Comparison of ENCODE assay signal across 22 mouse cellular contexts in genomic region chr13:81979289-81979688, GRCm38 (mm10).
DNase-seq lines count a peak whose midpoint lies in the region; ATAC-seq lines count a peak whose summit lies in the region.
"Had no signal": no experiment of that assay in that cellular context is flagged by ENCODE, and none has a peak within 500 bp of the region (broad histone marks: within the 10 kb centered on the region; RNA-seq: fewer than 3 reads in every experiment).

No protein-coding gene starts in this region.

- no peak for ATAC-seq in embryonic facial prominence, embryonic 14.5 days (ENCODE audit: low read depth)
- ATAC-seq in midbrain, embryonic 12.5 days (ENCODE audit: low FRiP score, low read depth): peak; percentile 67; the same call in 1 of the 2 replicates
- ATAC-seq in midbrain, embryonic 13.5 days: no peak
- ATAC-seq in forebrain, embryonic 12.5 days (ENCODE audit: low FRiP score): no peak
- ATAC-seq: activated CD4-positive, CD25-positive, alpha-beta regulatory T cell, adult 4 months; CD4-positive, CD25-positive, alpha-beta regulatory T cell, adult 4 months; forebrain, embryonic 14.5 days; forebrain, embryonic 16.5 days; Patski had no signal

- H3K4me2 ChIP-seq in embryonic facial prominence, embryonic 14.5 days (ENCODE audit: low read depth, low read length): no peak overlapping the region
- H3K4me2 ChIP-seq in midbrain, embryonic 12.5 days (replicated peaks): no peak overlapping the region
- H3K4me2 ChIP-seq in midbrain, embryonic 13.5 days (replicated peaks): no peak overlapping the region
- no peak overlapping the region for H3K4me2 ChIP-seq in forebrain, embryonic 12.5 days
- H3K4me2 ChIP-seq: embryonic facial prominence, embryonic 13.5 days had no signal

- H3K9ac ChIP-seq in embryonic facial prominence, embryonic 14.5 days (ENCODE audit: low read depth, low read length): no peak overlapping the region
- H3K9ac ChIP-seq in midbrain, embryonic 12.5 days (replicated peaks): no peak overlapping the region
- no peak overlapping the region for H3K9ac ChIP-seq in midbrain, embryonic 13.5 days (replicated peaks)
- no peak overlapping the region for H3K9ac ChIP-seq in forebrain, embryonic 12.5 days
- H3K9ac ChIP-seq: embryonic facial prominence, embryonic 13.5 days had no signal

- no peak overlapping the region for H3K27ac ChIP-seq in embryonic facial prominence, embryonic 14.5 days (replicated peaks; ENCODE audit: low read depth, low read length)
- H3K27ac ChIP-seq in embryonic facial prominence, embryonic 10.5 days (replicated peaks): no peak overlapping the region
- H3K27ac ChIP-seq in midbrain, embryonic 12.5 days (replicated peaks): no peak overlapping the region
- H3K27ac ChIP-seq in midbrain, embryonic 13.5 days: no peak overlapping the region
- no peak overlapping the region for H3K27ac ChIP-seq in forebrain, embryonic 12.5 days
- H3K27ac ChIP-seq: embryonic facial prominence, embryonic 13.5 days had no signal

- no peaks in the 10 kb centered on the region for H3K27me3 ChIP-seq in embryonic facial prominence, embryonic 14.5 days (replicated peaks; ENCODE audit: control insufficient read depth, insufficient read depth, low read length)
- no peaks in the 10 kb centered on the region for H3K27me3 ChIP-seq in embryonic facial prominence, embryonic 10.5 days (replicated peaks; ENCODE audit: low read depth, poor library complexity, severe bottlenecking)
- H3K27me3 ChIP-seq in midbrain, embryonic 12.5 days: no peaks in the 10 kb centered on the region
- H3K27me3 ChIP-seq in midbrain, embryonic 13.5 days: no peaks in the 10 kb centered on the region
- no peaks in the 10 kb centered on the region for H3K27me3 ChIP-seq in forebrain, embryonic 12.5 days
- H3K27me3 ChIP-seq: CH12.LX; embryonic facial prominence, embryonic 13.5 days; Patski had no signal

- DNase-seq in embryonic facial prominence, embryonic 14.5 days (ENCODE audit: low spot score): peak; percentile 26
- DNase-seq in embryonic facial prominence, embryonic 10.5 days (ENCODE audit: low spot score): no peak
- DNase-seq: adrenal gland, adult 8-10 months; adrenal gland, postnatal 14 days; adrenal gland, postnatal 36 days; B cell, adult 2 months; cerebellum, adult 11-12 months; cerebellum, adult 2 months; cerebellum, adult 9-10 months; cerebellum, postnatal 10 days; cerebellum, postnatal 25 days had no signal

- no peaks in the 10 kb centered on the region for H3K36me3 ChIP-seq in embryonic facial prominence, embryonic 14.5 days (ENCODE audit: control insufficient read depth, insufficient read depth, low read length)
- H3K36me3 ChIP-seq in embryonic facial prominence, embryonic 10.5 days (replicated peaks): no peaks in the 10 kb centered on the region
- no peaks in the 10 kb centered on the region for H3K36me3 ChIP-seq in midbrain, embryonic 12.5 days
- H3K36me3 ChIP-seq in midbrain, embryonic 13.5 days: no peaks in the 10 kb centered on the region
- no peaks in the 10 kb centered on the region for H3K36me3 ChIP-seq in forebrain, embryonic 12.5 days (replicated peaks)
- H3K36me3 ChIP-seq: embryonic facial prominence, embryonic 13.5 days; G1E had no signal

- no peak overlapping the region for H3K4me3 ChIP-seq in embryonic facial prominence, embryonic 14.5 days (ENCODE audit: low read depth, low read length)
- H3K4me3 ChIP-seq in embryonic facial prominence, embryonic 10.5 days: no peak overlapping the region
- H3K4me3 ChIP-seq in midbrain, embryonic 12.5 days: no peak overlapping the region
- no peak overlapping the region for H3K4me3 ChIP-seq in midbrain, embryonic 13.5 days (replicated peaks)
- H3K4me3 ChIP-seq in forebrain, embryonic 12.5 days (replicated peaks): no peak overlapping the region
- H3K4me3 ChIP-seq: embryonic facial prominence, embryonic 13.5 days had no signal

- H3K9me3 ChIP-seq in embryonic facial prominence, embryonic 14.5 days (ENCODE audit: control insufficient read depth, low read length): no peaks in the 10 kb centered on the region
- no peaks in the 10 kb centered on the region for H3K9me3 ChIP-seq in embryonic facial prominence, embryonic 10.5 days
- no peaks in the 10 kb centered on the region for H3K9me3 ChIP-seq in midbrain, embryonic 12.5 days
- no peaks in the 10 kb centered on the region for H3K9me3 ChIP-seq in midbrain, embryonic 13.5 days
- H3K9me3 ChIP-seq in forebrain, embryonic 12.5 days: no peaks in the 10 kb centered on the region
- H3K9me3 ChIP-seq: embryonic facial prominence, embryonic 13.5 days; G1E had no signal

- H3K4me1 ChIP-seq in embryonic facial prominence, embryonic 14.5 days (ENCODE audit: control insufficient read depth, insufficient read depth, low read length): no peaks in the 10 kb centered on the region
- H3K4me1 ChIP-seq in embryonic facial prominence, embryonic 10.5 days: no peaks in the 10 kb centered on the region
- no peaks in the 10 kb centered on the region for H3K4me1 ChIP-seq in midbrain, embryonic 12.5 days
- no peaks in the 10 kb centered on the region for H3K4me1 ChIP-seq in midbrain, embryonic 13.5 days (replicated peaks)
- no peaks in the 10 kb centered on the region for H3K4me1 ChIP-seq in forebrain, embryonic 12.5 days
- H3K4me1 ChIP-seq: embryonic facial prominence, embryonic 13.5 days had no signal
